Mouse (Mus musculus) hematopoietic stem cell, adult 5-6 weeks (primary cell): ENCODE measurements around the gene Spen. TPM values are rescaled to one million over a fixed set of nuclear protein-coding genes. Genes with fewer than 3 reads are reported as not detected.
A peak's percentile ranks its signal among the peaks of the same experiment; 100 is the strongest.

Experiments used
- ATAC-seq, 2 experiments: fragments of 125-278 bp in 1 of 2; replicated peaks in 1 of 2; 2 replicates each; pipeline ENCODE4 v1.8.0; 2016 to 2017; ENCODE audit warnings: inconsistent platforms in 2 of 2, mild to moderate bottlenecking in 2 of 2, moderate number of reproducible peaks in 2 of 2, low read depth in 1 of 2, moderate TSS enrichment in 1 of 2; ENCODE audit not compliant: low FRiP score in 2 of 2, poor library complexity in 2 of 2, severe bottlenecking in 2 of 2, insufficient read depth in 1 of 2, low TSS enrichment in 1 of 2
- total RNA-seq: library from RNA; stranded (forward); fragments of 172-1452, 232-1000 nt; gene quantifications from 2 replicates; pipeline ENCODE4 v1.2.3, GENCODE M21; 2017

Spen gene
- total RNA-seq, 1 experiment from 2014 or later, result 26.7 TPM

DNA sequence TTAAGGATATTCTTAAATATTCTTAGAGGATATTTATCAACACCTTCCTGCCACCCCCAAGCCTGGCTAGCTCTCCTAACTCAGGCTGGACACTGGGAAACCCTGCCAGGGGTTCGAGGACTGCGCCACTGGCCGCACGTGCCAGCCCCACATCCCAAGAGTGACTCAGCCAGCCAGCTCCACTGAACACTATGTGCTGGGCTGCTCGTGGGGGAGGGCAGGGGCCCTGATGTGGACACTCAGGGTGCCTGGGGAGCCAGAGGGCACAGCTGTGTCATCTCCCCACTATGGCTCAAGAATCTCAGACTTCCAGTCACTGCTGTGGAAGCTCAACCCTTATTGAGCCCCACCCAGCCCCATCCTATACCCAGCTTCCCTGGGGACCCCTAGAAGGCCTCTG, 115.1 kb downstream of the Spen start:
- no peak for ATAC-seq

DNA sequence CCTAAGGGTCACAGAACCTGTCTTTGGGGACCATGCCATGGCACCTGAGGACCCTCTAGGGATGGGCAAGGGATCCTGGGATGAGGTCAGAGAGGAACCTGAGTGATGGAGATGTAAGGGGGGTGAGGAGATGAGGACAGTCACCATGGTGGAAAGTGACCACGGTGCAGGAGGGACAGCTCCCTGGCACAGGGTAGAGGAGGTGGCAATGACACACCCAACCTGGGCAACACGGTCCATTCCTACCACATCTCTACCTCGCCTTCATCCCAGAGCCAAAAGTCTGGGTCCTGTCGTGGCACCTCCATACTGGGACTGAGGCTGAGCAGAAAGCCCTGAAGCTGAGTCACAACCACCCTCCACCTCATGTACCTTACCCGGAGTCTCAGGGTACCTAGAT, 115.6 kb downstream of the Spen start:
- no peak for ATAC-seq

DNA sequence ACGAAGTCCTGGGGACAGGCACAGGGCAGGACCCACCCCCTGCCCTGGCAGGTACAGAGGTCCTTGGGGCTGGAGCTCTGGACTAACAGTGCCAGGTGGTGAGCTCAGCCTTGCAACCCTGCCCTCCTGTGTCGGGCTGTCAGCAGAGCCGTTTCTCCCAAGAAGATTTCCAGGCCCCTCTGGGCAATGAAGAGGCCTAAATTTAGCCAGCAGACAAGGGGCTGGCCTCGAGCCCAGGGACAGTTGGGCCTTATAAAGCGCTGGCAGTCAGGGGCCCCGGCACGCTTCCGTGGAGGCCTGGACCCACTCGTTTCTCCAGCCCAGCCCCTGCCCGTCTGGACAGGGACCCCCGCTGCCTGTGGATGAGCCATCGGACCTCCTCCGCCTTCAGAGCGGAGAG, 117.0 kb downstream of the Spen start:
- no peak for ATAC-seq

DNA sequence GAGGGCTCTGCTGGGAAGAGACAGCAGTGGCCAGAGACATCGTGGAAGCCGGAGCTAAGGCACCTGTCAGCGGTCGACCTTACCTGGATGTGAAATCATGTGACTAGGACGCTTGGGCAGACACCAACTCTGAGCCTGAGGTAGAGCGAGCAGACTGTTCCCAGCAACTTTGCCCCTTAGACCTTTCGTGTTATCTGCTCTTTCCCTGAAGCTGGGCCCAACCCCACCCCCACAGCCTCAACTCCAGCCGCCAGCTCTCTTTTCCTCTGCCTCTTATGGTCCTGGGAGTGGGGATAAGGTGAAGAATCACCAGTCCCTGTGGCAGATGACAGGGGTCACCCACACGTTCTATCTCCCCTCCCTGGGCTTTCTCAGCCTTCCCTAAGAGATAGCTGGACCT, 117.5 kb downstream of the Spen start:
- ATAC-seq, result no peak

DNA sequence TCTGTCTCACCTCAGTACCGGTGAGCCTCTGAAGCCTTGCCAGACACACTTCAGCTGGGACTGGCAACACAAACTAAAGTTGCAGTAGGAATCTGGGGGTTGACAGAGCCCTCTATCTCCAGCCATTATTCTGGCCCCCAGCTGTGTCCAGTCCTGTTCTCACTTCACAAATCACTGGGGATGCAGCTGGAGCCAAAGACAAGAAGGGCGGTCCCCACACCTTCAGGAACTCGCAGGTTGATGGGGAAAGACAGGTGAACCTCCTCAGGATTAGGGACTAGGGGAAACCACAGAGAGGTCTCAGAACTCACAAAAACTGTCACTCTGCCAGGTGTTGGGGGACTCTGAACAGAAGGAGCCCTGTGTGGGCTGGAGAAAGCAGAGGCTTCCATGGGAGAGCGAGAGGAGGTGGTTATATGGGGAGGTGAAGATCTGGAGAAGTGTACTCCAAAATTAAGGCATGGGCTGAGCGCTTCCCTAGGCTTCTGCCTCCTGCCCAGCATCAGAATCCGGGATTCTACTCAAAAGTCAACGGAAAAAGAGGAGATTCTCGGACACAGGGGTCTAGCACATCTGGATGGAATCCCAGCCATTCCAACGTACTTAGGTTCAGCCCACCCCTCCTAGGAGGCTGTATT, 118.1 kb downstream of the Spen start, which contains the start of gene Hspb7:
Gene Hspb7 (plus strand): TSS at position 588 of the 638 bp plus-strand sequence.
- no peak for ATAC-seq

DNA sequence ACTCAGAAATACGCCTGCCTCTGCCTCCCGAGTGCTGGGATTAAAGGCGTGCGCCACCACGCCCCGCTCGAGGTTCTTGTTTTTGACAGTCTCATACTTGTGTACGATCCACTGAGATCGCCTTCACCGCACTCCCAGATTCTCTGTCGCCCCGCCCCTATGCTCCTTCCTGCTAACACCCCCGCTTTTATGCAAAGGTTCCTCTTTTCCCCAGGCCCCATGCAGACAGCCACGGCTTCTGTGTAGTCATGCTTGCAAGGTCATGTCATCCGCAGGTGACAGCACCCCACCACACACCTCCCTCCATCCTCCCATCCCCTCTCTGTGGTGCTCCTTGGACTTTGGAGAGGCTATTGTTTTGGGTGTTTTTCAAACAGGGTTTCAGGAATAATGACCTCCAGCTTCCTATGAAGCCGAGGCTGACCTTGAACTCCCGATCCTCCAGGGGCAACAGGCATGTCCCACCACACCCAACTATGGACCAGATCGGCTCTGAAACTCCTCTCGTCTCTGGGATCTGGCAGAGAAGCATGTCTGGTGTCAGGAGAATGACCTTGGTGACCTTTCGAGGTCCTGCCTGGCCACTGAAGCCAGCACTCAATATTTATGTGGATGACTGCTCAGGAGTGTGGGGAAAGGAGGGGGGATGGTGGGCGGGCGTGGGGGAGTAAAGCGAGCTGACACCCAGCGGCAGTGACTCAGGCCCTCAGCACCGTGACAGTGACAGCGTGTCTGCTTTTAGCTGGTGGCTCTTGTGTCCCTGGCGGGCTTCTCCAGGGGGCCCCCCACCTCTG, 118.8 kb downstream of the Spen start:
- ATAC-seq, result peak; percentile 93 to 94

Other genes starting within 250 kb of the Spen start
- gene Epha2, start 237.4 kb downstream of the Spen start, total RNA-seq, result 1.0 TPM in 1 of 2 replicates, not detected in the other
- gene Fam131c, start 170.4 kb downstream of the Spen start, total RNA-seq, result not detected in 2 replicates
- gene Clcnka, start 139.9 kb downstream of the Spen start, total RNA-seq, result not detected in 2 replicates
- not detected in 2 replicates for gene Clcnkb, start 122.6 kb downstream of the Spen start, total RNA-seq
- 1.3 TPM in 1 of 2 replicates, not detected in the other for gene Hspb7, start 117.8 kb downstream of the Spen start, total RNA-seq
- not detected in 2 replicates for gene Srarp, start 102.5 kb downstream of the Spen start, total RNA-seq
- 22.1 and 22.3 TPM in 2 replicates for gene Zbtb17, start 93.9 kb downstream of the Spen start, total RNA-seq
- gene Fblim1, start 67.5 kb upstream of the Spen start, total RNA-seq, result 0.13 and 0.35 TPM in 2 replicates
- gene Tmem82, start 80.0 kb upstream of the Spen start, total RNA-seq, result 0.60 and 0.63 TPM in 2 replicates
- gene Slc25a34, start 85.2 kb upstream of the Spen start, total RNA-seq, result not detected in 2 replicates
- 9.9 and 16.5 TPM in 2 replicates for gene Plekhm2, start 126.3 kb upstream of the Spen start, total RNA-seq
- gene Rsc1a1, start 147.0 kb upstream of the Spen start, total RNA-seq, result 4.7 and 15.7 TPM in 2 replicates
- 23.6 and 28.9 TPM in 2 replicates for gene Ddi2, start 184.8 kb upstream of the Spen start, total RNA-seq
- not detected in 2 replicates for gene Agmat, start 208.1 kb upstream of the Spen start, total RNA-seq